Mouse (Mus musculus) embryonic facial prominence, embryonic 13.5 days (tissue): ENCODE measurements at regions not wholly inside any gene's neighbourhood (a gene's known extent, or its start where the extent isn't known, plus 50 kb on each side); places are given as distances from the start of the nearest gene placed in this dataset.

Experiments
- ATAC-seq: fragments of 200-750 bp; cut with Nextera tagmentation; 2 replicates; pipeline ENCODE4 v1.8.0; 2017; ENCODE audit warnings: low read depth; ENCODE audit not compliant: insufficient number of reproducible peaks, insufficient read depth, low FRiP score, low TSS enrichment
- H3K27ac ChIP-seq: fragments of 300-500 bp; sonication (generic); 2 replicates; pipeline ENCODE4 v1.5.1; 2015; ENCODE audit warnings: moderate library complexity, mild to moderate bottlenecking, inconsistent platforms
- H3K27me3 ChIP-seq: fragments of 300-500 bp; sonication (generic); 2 replicates; pipeline ENCODE4 v1.6.1; 2015; ENCODE audit warnings: mild to moderate bottlenecking, inconsistent platforms
- H3K36me3 ChIP-seq: fragments of 300-500 bp; sonication (generic); 2 replicates; pipeline ENCODE4 v1.6.1; 2015; ENCODE audit warnings: mild to moderate bottlenecking, inconsistent platforms
- H3K4me1 ChIP-seq: fragments of 300-500 bp; sonication (generic); 2 replicates; pipeline ENCODE4 v1.6.1; 2015; ENCODE audit warnings: inconsistent platforms
- H3K4me2 ChIP-seq: fragments of 300-500 bp; sonication (generic); 2 replicates; pipeline ENCODE4 v1.6.1; 2015; ENCODE audit warnings: moderate library complexity, mild to moderate bottlenecking, inconsistent platforms
- H3K4me3 ChIP-seq: fragments of 300-500 bp; sonication (generic); 2 replicates; pipeline ENCODE4 v1.5.1; 2015; ENCODE audit warnings: mild to moderate bottlenecking, inconsistent platforms
- H3K9ac ChIP-seq: fragments of 300-500 bp; sonication (generic); 2 replicates; pipeline ENCODE4 v1.6.1; 2015; ENCODE audit warnings: mild to moderate bottlenecking, inconsistent platforms
- H3K9me3 ChIP-seq: fragments of 300-500 bp; sonication (generic); 2 replicates; pipeline ENCODE4 v1.6.1; 2016; ENCODE audit warnings: inconsistent platforms
- WGBS: fragments of 180-500 bp; shearing (Covaris S2); methylation state at CpG from one replicate; pipeline ENCODE4 v1.1.7; 2015; ENCODE audit warnings: mixed read lengths; 5-methylcytosine and 5-hydroxymethylcytosine counted together

- Histone ChIP-seq H3K4me2 (no peak overlapping the region), H3K36me3 (no peaks in the 10 kb centered on the region), H3K4me3 (no peak overlapping the region), H3K27ac (no peak overlapping the region), H3K27me3 (no peaks in the 10 kb centered on the region), H3K9me3 (no peaks in the 10 kb centered on the region), H3K9ac (no peak overlapping the region), H3K4me1 (no peaks in the 10 kb centered on the region)
- no peak for ATAC-seq
Measured at GRCm38 (mm10) chr5:18080761-18081160, 118.4 kb downstream of the Gnat3 start.

- WGBS: 66% methylated on average over 9 of the region's 9 CpGs
- Histone ChIP-seq H3K27me3 (no peaks in the 10 kb centered on the region), H3K9ac (no peak overlapping the region), H3K9me3 (no peaks in the 10 kb centered on the region), H3K4me2 (no peak overlapping the region), H3K27ac (no peak overlapping the region), H3K4me3 (no peak overlapping the region), H3K4me1 (no peaks in the 10 kb centered on the region), H3K36me3 (no peaks in the 10 kb centered on the region)
- ATAC-seq: no peak
Measured at GRCm38 (mm10) chr5:18082219-18082618, 119.9 kb downstream of the Gnat3 start.

DNA sequence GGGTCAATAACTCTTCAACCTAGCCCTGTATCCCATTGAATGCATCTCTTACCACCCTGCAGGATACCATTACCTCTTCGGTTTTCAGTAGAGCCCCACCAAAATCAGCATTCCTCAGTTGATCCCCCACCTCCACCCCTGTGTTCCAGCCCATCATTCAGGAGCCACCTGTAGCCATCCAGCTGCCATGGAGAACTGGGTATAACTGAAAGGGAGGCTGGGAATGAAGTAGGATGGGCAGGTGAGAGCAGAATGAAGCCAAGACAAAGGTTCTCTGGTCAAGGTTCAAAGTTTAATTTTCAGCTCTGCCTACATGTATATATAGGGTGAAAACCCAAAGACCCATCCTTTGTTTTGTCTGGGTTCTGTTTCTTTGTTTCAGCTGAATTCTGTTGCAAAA lies 121.4 kb downstream of the Gnat3 start:
- no peak for ATAC-seq
- H3K9ac ChIP-seq: no peak overlapping the region
- WGBS: 88% methylated on average over 1 of the region's 1 CpGs
- H3K9me3 ChIP-seq: no peaks in the 10 kb centered on the region
- H3K4me2 ChIP-seq: no peak overlapping the region
- no peaks in the 10 kb centered on the region; the same call in 1 of the 2 replicates for H3K4me1 ChIP-seq
- H3K27ac ChIP-seq: no peak overlapping the region
- no peaks in the 10 kb centered on the region for H3K27me3 ChIP-seq
- no peaks in the 10 kb centered on the region for H3K36me3 ChIP-seq
- H3K4me3 ChIP-seq: no peak overlapping the region

GRCm38 (mm10) chr5:18085456-18085855 lies 123.1 kb downstream of the Gnat3 start:
- no peak overlapping the region for H3K27ac ChIP-seq
- 92% methylated on average over 2 of the region's 2 CpGs for WGBS
- ATAC-seq: no peak
- no peak overlapping the region for H3K4me3 ChIP-seq
- H3K4me1 ChIP-seq: peaks cover 4% of the 10 kb centered on the region; the same call in 1 of the 2 replicates
- H3K27me3 ChIP-seq: no peaks in the 10 kb centered on the region
- no peak overlapping the region for H3K4me2 ChIP-seq
- H3K36me3 ChIP-seq: no peaks in the 10 kb centered on the region
- no peak overlapping the region for H3K9ac ChIP-seq
- H3K9me3 ChIP-seq: no peaks in the 10 kb centered on the region

- ATAC-seq: peak; percentile 37; the same call in 1 of the 2 replicates
- Histone ChIP-seq H3K4me2 (peak overlapping the region; percentile 14; the same call in 1 of the 2 replicates), H3K36me3 (no peaks in the 10 kb centered on the region), H3K4me1 (peaks cover 4% of the 10 kb centered on the region; the same call in 1 of the 2 replicates), H3K9me3 (no peaks in the 10 kb centered on the region), H3K27me3 (no peaks in the 10 kb centered on the region), H3K9ac (no peak overlapping the region), H3K4me3 (no peak overlapping the region), H3K27ac (no peak overlapping the region)
- 33% methylated on average over 8 of the region's 8 CpGs for WGBS
Measured at GRCm38 (mm10) chr5:18087919-18088445, 125.6 kb downstream of the Gnat3 start.

DNA sequence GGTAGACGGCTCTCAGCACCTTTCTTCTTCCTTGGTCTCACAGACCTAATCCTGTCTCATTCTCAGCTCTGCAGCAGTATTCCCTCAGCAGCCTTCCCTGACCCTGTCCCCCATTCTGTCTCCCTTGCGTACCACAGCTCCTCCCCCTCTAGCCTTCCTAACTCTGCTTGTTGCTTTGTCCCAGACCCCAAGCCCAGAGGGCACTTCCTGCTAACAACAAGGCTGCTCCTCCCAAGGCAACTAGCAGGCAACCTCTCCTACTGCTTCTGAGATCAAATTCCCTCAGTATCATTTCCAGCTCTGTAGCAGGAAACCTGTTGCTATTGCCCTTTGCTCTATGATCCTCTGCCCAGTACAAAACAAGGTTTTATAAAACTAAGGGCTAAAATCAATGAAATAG lies 127.6 kb downstream of the Gnat3 start:
- peaks cover 4% of the 10 kb centered on the region; the same call in 1 of the 2 replicates for H3K4me1 ChIP-seq
- H3K27me3 ChIP-seq: no peaks in the 10 kb centered on the region
- no peak overlapping the region for H3K9ac ChIP-seq
- no peak overlapping the region for H3K4me3 ChIP-seq
- no peak overlapping the region for H3K4me2 ChIP-seq
- no peak overlapping the region for H3K27ac ChIP-seq
- ATAC-seq: no peak
- 29% methylated on average over 2 of the region's 2 CpGs for WGBS
- H3K36me3 ChIP-seq: no peaks in the 10 kb centered on the region
- no peaks in the 10 kb centered on the region for H3K9me3 ChIP-seq

GRCm38 (mm10) chr5:18114905-18115689 lies 152.7 kb downstream of the Gnat3 start:
- no peaks in the 10 kb centered on the region for H3K4me1 ChIP-seq
- no peak overlapping the region for H3K9ac ChIP-seq
- WGBS: 33% methylated on average over 3 of the region's 3 CpGs
- no peak for ATAC-seq
- no peaks in the 10 kb centered on the region for H3K36me3 ChIP-seq
- no peak overlapping the region for H3K4me3 ChIP-seq
- H3K27me3 ChIP-seq: no peaks in the 10 kb centered on the region
- H3K9me3 ChIP-seq: no peaks in the 10 kb centered on the region
- no peak overlapping the region for H3K4me2 ChIP-seq
- no peak overlapping the region for H3K27ac ChIP-seq

GRCm38 (mm10) chr5:18135794-18136678 lies 173.7 kb downstream of the Gnat3 start:
- WGBS: 48% methylated on average over 7 of the region's 7 CpGs
- Histone ChIP-seq H3K4me1 (peaks cover 18% of the 10 kb centered on the region), H3K4me3 (no peak overlapping the region), H3K36me3 (no peaks in the 10 kb centered on the region), H3K27ac (0 out of 2 replicates have a peak overlapping the region, but pooled peaks have one; percentile 16), H3K4me2 (0 out of 2 replicates have a peak overlapping the region, but pooled peaks have one; percentile 2), H3K9ac (no peak overlapping the region), H3K27me3 (no peaks in the 10 kb centered on the region), H3K9me3 (peaks cover 7% of the 10 kb centered on the region)
- ATAC-seq: no peak

GRCm38 (mm10) chr5:18137450-18138061 lies 175.2 kb downstream of the Gnat3 start:
- H3K27me3 ChIP-seq: no peaks in the 10 kb centered on the region
- peak; percentile 69 for ATAC-seq
- H3K9me3 ChIP-seq: peaks cover 7% of the 10 kb centered on the region
- H3K4me2 ChIP-seq: no peak overlapping the region
- H3K27ac ChIP-seq: peak overlapping the region; percentile 39; the same call in 1 of the 2 replicates
- no peak overlapping the region for H3K9ac ChIP-seq
- H3K36me3 ChIP-seq: no peaks in the 10 kb centered on the region
- peaks cover 18% of the 10 kb centered on the region for H3K4me1 ChIP-seq
- WGBS: 44% methylated on average over 4 of the region's 4 CpGs
- H3K4me3 ChIP-seq: no peak overlapping the region

DNA sequence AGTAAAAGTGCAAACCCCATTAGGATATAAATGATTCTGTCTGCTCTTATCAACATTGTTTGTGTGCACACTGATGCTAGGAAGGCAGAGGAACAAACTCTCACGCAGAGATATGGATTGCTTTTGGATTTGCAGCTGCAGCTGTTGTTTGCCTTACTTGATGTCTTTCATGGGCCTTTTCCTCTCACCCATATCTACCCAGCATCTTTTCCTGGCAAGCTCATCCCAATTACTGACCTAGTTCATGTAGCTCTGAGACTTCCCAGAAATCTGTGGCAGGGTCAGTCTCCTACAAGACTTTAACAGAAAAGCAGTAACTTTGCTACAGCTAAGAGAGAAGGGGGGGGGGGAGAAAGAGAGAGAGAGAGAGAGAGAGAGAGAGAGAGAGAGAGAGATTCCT lies 189.9 kb downstream of the Gnat3 start:
- no peak overlapping the region for H3K9ac ChIP-seq
- H3K36me3 ChIP-seq: no peaks in the 10 kb centered on the region
- no peaks in the 10 kb centered on the region for H3K4me1 ChIP-seq
- ATAC-seq: no peak
- H3K4me2 ChIP-seq: no peak overlapping the region
- no peaks in the 10 kb centered on the region for H3K27me3 ChIP-seq
- no peak overlapping the region for H3K4me3 ChIP-seq
- WGBS: 69% methylated on average over 1 of the region's 1 CpGs
- H3K9me3 ChIP-seq: no peaks in the 10 kb centered on the region
- no peak overlapping the region for H3K27ac ChIP-seq

- 86% methylated on average over 1 of the region's 1 CpGs for WGBS
- no peak for ATAC-seq
Measured at GRCm38 (mm10) chr5:18153703-18154102, 191.4 kb downstream of the Gnat3 start.

More at GRCm38 (mm10) chr5:18153703-18154102, 191.4 kb downstream of the Gnat3 start:
- Histone ChIP-seq H3K9me3 (peaks cover 5% of the 10 kb centered on the region; the same call in 1 of the 2 replicates), H3K4me2 (no peak overlapping the region), H3K9ac (no peak overlapping the region), H3K4me3 (no peak overlapping the region), H3K36me3 (no peaks in the 10 kb centered on the region), H3K27me3 (no peaks in the 10 kb centered on the region), H3K4me1 (no peaks in the 10 kb centered on the region), H3K27ac (no peak overlapping the region)
